Mouse (Mus musculus) brain, embryonic 14.5 days (tissue): ENCODE results near the gene Zyg11a.

ENCODE experiments used
- CTCF ChIP-seq: fragments of 200-500 bp; IDR thresholded peaks from 2 replicates; pipeline ENCODE4 v1.5.1; 2012; ENCODE audit warnings: inconsistent platforms, mild to moderate bottlenecking, moderate library complexity, borderline replicate concordance; ENCODE audit not compliant: insufficient read depth, insufficient read length; ENCODE audit errors: extremely low read depth
- POLR2A ChIP-seq: fragments of 200-500 bp; IDR thresholded peaks from 2 replicates; pipeline ENCODE4 v1.6.1; 2012; ENCODE audit warnings: mild to moderate bottlenecking, inconsistent platforms, borderline replicate concordance; ENCODE audit not compliant: poor library complexity, insufficient read depth, insufficient read length, severe bottlenecking; ENCODE audit errors: extremely low read depth

GRCm38 (mm10) chr4:108168056-108168455 is 49.8 kb downstream of the Zyg11a start:
- no peak for TF ChIP-seq CTCF
- TF ChIP-seq POLR2A = no peak
